In genomic region chr4:107156983-107157401, GRCm38 (mm10) we compare ENCODE assay signal across 24 mouse cellular contexts. TPM values are rescaled to one million over a fixed set of nuclear protein-coding genes. Genes with fewer than 3 reads are reported as not detected.
A peak's percentile ranks its signal among the peaks of the same experiment; 100 is the strongest.
DNase-seq lines count a peak whose midpoint lies in the region; ATAC-seq and TF ChIP-seq lines count a peak whose summit lies in the region.
"Had no signal": no experiment of that assay in that cellular context is flagged by ENCODE, and none has a peak within 500 bp of the region (broad histone marks: within the 10 kb centered on the region; RNA-seq: fewer than 3 reads in every experiment).

No protein-coding gene starts in this region.

- ATAC-seq in liver, postnatal 0 days: peak; percentile 90
- ATAC-seq in frontal cortex, adult (ENCODE audit: low TSS enrichment): no peak
- ATAC-seq: CD4-positive, CD25-positive, alpha-beta regulatory T cell, adult 4 months; forebrain, embryonic 13.5 days had no signal

- DNase-seq in embryo, embryonic 11 days: peak; percentile 19
- DNase-seq in embryo, embryonic 9.5 days (ENCODE audit: extremely low spot score): no peak
- peak; percentile 79 for DNase-seq in kidney, adult 9 months
- DNase-seq in kidney, postnatal 25 days: peak; percentile 62 to 67
- DNase-seq in liver, postnatal 0 days: no peak
- DNase-seq in heart, embryonic 10.5 days (ENCODE audit: low spot score): no peak
- no peak for DNase-seq in urinary bladder, postnatal 25 days (ENCODE audit: low spot score)
- DNase-seq: cerebellum, adult 9-10 months; gastrocnemius, postnatal 25 days; right cerebral cortex, adult 18-20 months; spleen, adult 18-20 months; thymus, postnatal 36 days had no signal

- H3K4me3 ChIP-seq in liver, postnatal 0 days (ENCODE audit: low read depth, low read length): no peak overlapping the region
- no peak overlapping the region for H3K4me3 ChIP-seq in heart, embryonic 10.5 days
- H3K4me3 ChIP-seq: embryonic facial prominence, embryonic 12.5 days; erythroblast, embryonic 14.5 days; forebrain, embryonic 13.5 days; hindbrain, embryonic 10.5 days; limb, embryonic 12.5 days; lung, embryonic 15.5 days; neural tube, embryonic 12.5 days had no signal

- no peak overlapping the region for H3K9ac ChIP-seq in liver, postnatal 0 days (replicated peaks)
- H3K9ac ChIP-seq: embryonic facial prominence, embryonic 12.5 days; forebrain, embryonic 13.5 days; limb, embryonic 12.5 days; lung, embryonic 15.5 days; neural tube, embryonic 12.5 days had no signal

- peaks cover 11% of the 10 kb centered on the region; the same call in 1 of the 2 replicates for H3K36me3 ChIP-seq in liver, postnatal 0 days (replicated peaks; ENCODE audit: insufficient read depth, low read length)
- peaks cover 35% of the 10 kb centered on the region for H3K36me3 ChIP-seq in heart, embryonic 10.5 days

- H3K9me3 ChIP-seq in liver, postnatal 0 days (ENCODE audit: low read length): no peaks in the 10 kb centered on the region
- no peaks in the 10 kb centered on the region for H3K9me3 ChIP-seq in heart, embryonic 10.5 days
- H3K9me3 ChIP-seq: embryonic facial prominence, embryonic 12.5 days; forebrain, embryonic 13.5 days; G1E; hindbrain, embryonic 10.5 days; limb, embryonic 12.5 days; lung, embryonic 15.5 days; neural tube, embryonic 12.5 days had no signal

- H3K27ac ChIP-seq in liver, postnatal 0 days (ENCODE audit: low read depth): peak overlapping the region; percentile 61
- H3K27ac ChIP-seq in heart, embryonic 10.5 days: no peak overlapping the region
- H3K27ac ChIP-seq: embryonic facial prominence, embryonic 12.5 days; forebrain, embryonic 13.5 days; hindbrain, embryonic 10.5 days; limb, embryonic 12.5 days; lung, embryonic 15.5 days; neural tube, embryonic 12.5 days had no signal

- no peak overlapping the region for H3K4me2 ChIP-seq in liver, postnatal 0 days (ENCODE audit: low read depth, low read length)
- H3K4me2 ChIP-seq: embryonic facial prominence, embryonic 12.5 days; forebrain, embryonic 13.5 days; limb, embryonic 12.5 days; lung, embryonic 15.5 days; midbrain, embryonic 11.5 days; neural tube, embryonic 12.5 days had no signal

- H3K4me1 ChIP-seq in liver, postnatal 0 days (ENCODE audit: insufficient read depth): peaks cover 6% of the 10 kb centered on the region
- H3K4me1 ChIP-seq in heart, embryonic 10.5 days: peaks cover 8% of the 10 kb centered on the region; the same call in 1 of the 2 replicates
- H3K4me1 ChIP-seq: embryonic facial prominence, embryonic 12.5 days; forebrain, embryonic 13.5 days; hindbrain, embryonic 10.5 days; limb, embryonic 12.5 days; lung, embryonic 15.5 days; neural tube, embryonic 12.5 days had no signal

- TF ChIP-seq EP300 in liver, postnatal 0 days (IDR thresholded peaks at IDR 0.05; ENCODE audit: low read depth): no peak

- H3K27me3 ChIP-seq in liver, postnatal 0 days (ENCODE audit: insufficient read depth, low read length): no peaks in the 10 kb centered on the region
- H3K27me3 ChIP-seq in heart, embryonic 10.5 days (ENCODE audit: insufficient read depth, poor library complexity, severe bottlenecking): no peaks in the 10 kb centered on the region
- H3K27me3 ChIP-seq: embryonic facial prominence, embryonic 12.5 days; forebrain, embryonic 13.5 days; limb, embryonic 12.5 days; lung, embryonic 15.5 days; neural tube, embryonic 12.5 days had no signal

- WGBS in liver, postnatal 0 days (ENCODE audit: insufficient replicate concordance): 67% methylated on average over 4 of the region's 4 CpGs
- 79% methylated on average over 4 of the region's 4 CpGs for WGBS in heart, embryonic 10.5 days

- TF ChIP-seq CTCF in liver, postnatal 0 days (IDR thresholded peaks at IDR 0.05; ENCODE audit: low read depth): no peak

RNA-seq across cellular contexts. Expression of gene Tmem59, which starts 21.2 kb away (rescaled TPM):
- 282 and 296 TPM in 2 replicates for polyA plus RNA-seq in liver, postnatal 0 days (2015; fragmentation: Nextera tagmentation; extraction: Ambion mirVana)
- polyA plus RNA-seq in heart, embryonic 10.5 days (2016; fragmentation: Nextera tagmentation; extraction: Ambion mirVana): 292 and 299 TPM in 2 replicates

RNA-seq across cellular contexts. Expression of gene Tceanc2, which starts 21.9 kb away (rescaled TPM):
- 12.7 TPM in 2 replicates for polyA plus RNA-seq in liver, postnatal 0 days (2015; fragmentation: Nextera tagmentation; extraction: Ambion mirVana)
- polyA plus RNA-seq in heart, embryonic 10.5 days (2016; fragmentation: Nextera tagmentation; extraction: Ambion mirVana): 17.8 and 21.3 TPM in 2 replicates

RNA-seq across cellular contexts. Expression of gene Ldlrad1, which starts 52.0 kb away (rescaled TPM):
- polyA plus RNA-seq in liver, postnatal 0 days (2015; fragmentation: Nextera tagmentation; extraction: Ambion mirVana): not detected in 2 replicates
- not detected in 2 replicates for polyA plus RNA-seq in heart, embryonic 10.5 days (2016; fragmentation: Nextera tagmentation; extraction: Ambion mirVana)
- polyA plus RNA-seq: embryonic facial prominence, embryonic 12.5 days; erythroblast, embryonic 14.5 days; forebrain, embryonic 13.5 days; G1E; heart, postnatal 0 days; hindbrain, embryonic 10.5 days; limb, embryonic 12.5 days; lung, embryonic 15.5 days; midbrain, embryonic 11.5 days; neural tube, embryonic 12.5 days had no signal

Comparison
In these comparisons a context has a peak if more than half of its experiments do, and no peak if none do; other contexts are left out.
1. DNase-seq: peak in embryo, embryonic 11 days (single experiment), kidney, adult 9 months (single experiment) and kidney, postnatal 25 days (2 of 2); none in embryo, embryonic 9.5 days (single experiment), liver, postnatal 0 days (single experiment), heart, embryonic 10.5 days (single experiment) and urinary bladder, postnatal 25 days (single experiment).